Mouse (Mus musculus) megakaryocyte, embryonic 14.5 days (primary cell): ENCODE results near the gene Cxcr1.

Experiments used
- FLI1 ChIP-seq: IDR thresholded peaks from 2 replicates; pipeline ENCODE4 v1.6.1; 2012; ENCODE audit warnings: low read length, inconsistent platforms, mixed read lengths
- GATA1 ChIP-seq: IDR thresholded peaks from 3 replicates; pipeline ENCODE4 v1.6.1; 2012; ENCODE audit warnings: mixed read lengths, low read length, inconsistent platforms, borderline replicate concordance

DNA sequence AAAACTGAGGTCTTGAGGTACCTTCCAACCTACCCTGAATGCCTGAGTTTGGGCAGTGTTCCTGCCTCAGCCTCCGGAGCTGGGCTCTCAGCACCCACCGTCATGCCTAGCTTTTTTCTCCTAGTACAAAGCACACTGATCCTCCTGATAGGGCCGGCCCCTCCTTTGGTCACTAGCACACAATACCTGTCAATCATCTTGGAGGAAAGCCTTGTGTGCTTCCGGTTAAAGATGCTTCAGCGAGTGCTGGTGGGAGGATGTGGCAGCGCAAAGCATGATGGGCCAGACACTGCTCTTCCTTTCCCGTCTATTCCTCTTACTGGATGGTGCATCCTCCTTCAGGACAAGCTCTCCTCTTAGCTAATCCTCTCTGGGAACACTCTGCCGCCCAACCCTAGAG is 12.2 kb upstream of the Cxcr1 start:
- TF ChIP-seq GATA1 (no peak), FLI1 (no peak)
